Mouse (Mus musculus) heart, postnatal 4 days (tissue): Measurements from ENCODE around the gene Tex52. TPM values are rescaled to one million over a fixed set of nuclear protein-coding genes. Genes with fewer than 3 reads are reported as not detected.
A peak's percentile ranks its signal among the peaks of the same experiment; 100 is the strongest.
"Not testable (repeated sequence)": the region's sequence is repeated elsewhere in the genome, so short reads cannot be mapped to it uniquely, and the experiment has no call there.

Source experiments
- DNase-seq: peaks from one replicate; pipeline ENCODE4 v3.0.0; 2021
- total RNA-seq, 2 experiments: library from RNA; stranded (reverse); gene quantifications; 2 replicates each; pipeline ENCODE4 v1.2.3; 2021

The Tex52 gene
- total RNA-seq, 2 experiments from 2014 or later: not detected

DNA sequence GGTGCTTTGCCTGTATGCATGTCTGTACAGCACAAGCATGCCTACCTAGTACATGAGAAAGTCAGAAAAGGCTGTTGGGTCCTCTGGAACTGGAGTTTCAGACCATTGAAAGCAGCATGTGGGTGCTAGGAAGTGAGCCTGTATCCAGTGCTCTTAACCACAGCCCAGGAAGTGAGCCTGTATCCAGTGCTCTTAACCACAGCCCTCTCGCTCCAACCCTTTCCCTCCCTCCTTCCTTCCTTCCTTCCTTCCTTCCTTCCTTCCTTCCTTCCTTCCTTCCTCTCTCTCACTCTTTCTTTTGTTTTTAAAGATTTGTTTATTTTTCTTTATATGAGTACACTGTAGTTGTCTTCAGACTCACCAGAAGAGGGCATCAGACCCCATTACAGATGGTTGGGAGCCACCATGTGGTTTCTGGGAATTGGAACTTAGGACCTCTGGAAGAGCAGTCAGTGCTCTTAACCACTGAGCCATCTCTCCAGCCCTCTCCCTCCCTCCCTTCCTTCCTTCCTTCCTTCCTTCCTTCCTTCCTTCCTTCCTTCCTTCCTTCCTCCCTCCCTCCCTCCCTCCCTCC lies 5.4 kb downstream of the Tex52 start:
- not testable (repeated sequence) for DNase-seq

- no peak for DNase-seq
Measured at GRCm38 (mm10) chr6:128381254-128381653, 6.0 kb downstream of the Tex52 start.

- DNase-seq: no peak
Measured at GRCm38 (mm10) chr6:128383752-128384151, 8.5 kb downstream of the Tex52 start.

DNA sequence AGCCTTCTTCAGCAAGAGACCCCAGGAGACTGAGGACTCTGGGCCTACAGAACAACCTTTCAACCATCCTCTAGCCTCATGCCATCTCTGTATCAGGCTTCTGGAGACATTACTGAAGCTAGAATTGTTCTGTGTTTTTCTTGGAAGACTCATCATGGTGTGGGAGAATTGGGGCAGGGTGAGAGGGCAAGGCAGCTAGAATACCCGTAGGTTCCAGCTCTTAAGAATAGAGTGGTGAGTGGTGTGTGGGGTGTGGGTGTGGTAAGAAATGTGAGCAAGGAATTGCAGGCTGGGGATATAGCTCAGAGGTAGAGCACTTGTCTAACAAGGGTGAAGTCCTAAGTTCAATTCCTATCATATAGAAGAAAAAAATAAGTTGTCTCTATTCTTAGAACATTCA lies 9.8 kb downstream of the Tex52 start:
- DNase-seq: no peak

- no peak for DNase-seq
Measured at GRCm38 (mm10) chr6:128389185-128389584, 13.9 kb downstream of the Tex52 start.

GRCm38 (mm10) chr6:128390683-128391082 lies 15.4 kb downstream of the Tex52 start:
- no peak for DNase-seq

GRCm38 (mm10) chr6:128397574-128398261 lies 22.5 kb downstream of the Tex52 start:
- no peak for DNase-seq

DNA sequence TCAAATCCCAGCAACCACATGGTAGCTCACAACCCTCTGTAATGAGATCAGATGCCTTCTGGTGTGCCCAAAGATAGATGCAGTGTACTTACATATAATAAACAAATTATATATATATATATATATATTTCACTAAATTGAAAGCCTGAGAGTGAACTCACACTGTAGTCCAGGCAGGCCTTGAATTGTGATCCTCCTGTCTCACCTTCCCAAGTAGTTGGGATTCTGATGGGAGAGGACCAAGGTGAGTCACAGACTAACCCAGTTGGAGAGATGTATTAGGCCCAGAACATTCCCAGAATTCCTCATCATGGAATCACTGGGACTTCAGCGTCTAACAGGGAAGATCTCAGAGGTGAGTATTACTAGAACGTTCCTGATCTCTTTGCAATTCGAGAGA lies 23.7 kb downstream of the Tex52 start, which contains the start of gene Nrip2:
Gene Nrip2, plus strand, starts transcription at position 301 of the 400 bp plus-strand sequence.
- no peak for DNase-seq

DNA sequence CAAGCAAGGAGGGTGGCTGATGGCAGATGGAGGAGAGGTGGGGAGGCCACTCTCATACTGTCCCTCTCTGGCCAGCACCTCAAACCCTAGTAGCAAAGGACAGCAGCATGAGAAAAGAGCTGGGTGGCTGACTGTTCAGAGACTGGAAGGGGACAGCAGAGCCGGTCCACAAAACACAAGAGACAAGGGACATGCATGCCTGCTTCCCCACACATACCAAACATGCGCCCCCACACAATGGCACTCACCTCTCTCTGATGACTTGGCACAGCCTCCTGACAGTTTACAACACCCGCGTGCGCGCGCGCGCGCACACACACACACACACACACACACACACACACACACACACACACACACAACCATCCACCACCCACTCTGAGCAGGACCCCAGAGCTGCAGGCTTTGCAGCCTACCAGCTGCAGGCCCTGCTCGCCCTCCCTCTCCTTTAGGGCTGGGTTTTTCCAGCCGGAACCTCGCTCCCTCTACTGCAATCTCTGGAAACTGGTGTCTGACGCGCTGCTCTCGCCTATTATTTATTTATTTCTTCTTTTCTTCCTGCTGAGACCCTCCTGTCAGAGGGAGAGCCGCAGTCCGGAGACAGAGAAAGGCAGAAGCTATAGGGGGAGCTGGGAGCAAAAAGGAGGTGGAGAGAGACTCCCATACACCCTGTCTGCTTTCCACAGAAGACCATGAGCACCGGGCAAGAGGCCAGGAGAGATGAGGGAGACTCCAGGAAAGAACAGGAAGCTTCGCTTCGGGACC lies 24.3 kb downstream of the Tex52 start:
- peak; percentile 53 for DNase-seq

GRCm38 (mm10) chr6:128404708-128405107 lies 29.5 kb downstream of the Tex52 start:
- peak; percentile 25 for DNase-seq

- DNase-seq: no peak
Measured at GRCm38 (mm10) chr6:128408544-128409125, 33.4 kb downstream of the Tex52 start.

- DNase-seq: no peak
Measured at GRCm38 (mm10) chr6:128410305-128410704, 35.0 kb downstream of the Tex52 start.

DNA sequence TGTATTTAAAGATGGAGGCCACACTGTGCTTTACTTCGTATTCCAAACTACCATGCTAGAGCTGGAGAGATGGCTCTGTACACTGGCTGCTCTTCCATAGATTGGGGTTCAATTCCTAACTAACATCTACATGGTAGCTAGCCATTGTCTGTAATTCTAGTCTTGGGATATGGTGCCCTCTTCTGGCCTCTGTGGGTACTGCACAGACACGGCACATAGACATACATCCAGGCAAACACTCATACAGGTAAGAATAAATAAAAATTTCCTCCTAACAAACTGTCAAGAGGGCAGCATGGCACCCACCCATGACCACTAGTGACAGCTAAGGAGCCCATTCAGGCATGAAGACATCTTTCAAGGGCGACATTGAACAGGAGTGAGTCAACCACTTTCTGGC lies 35.9 kb downstream of the Tex52 start:
- DNase-seq: peak; percentile 82

- DNase-seq: no peak
Measured at GRCm38 (mm10) chr6:128416169-128416568, 40.9 kb downstream of the Tex52 start.

GRCm38 (mm10) chr6:128418076-128418475 lies 42.8 kb downstream of the Tex52 start:
- no peak for DNase-seq

GRCm38 (mm10) chr6:128421036-128421435 lies 45.8 kb downstream of the Tex52 start:
- DNase-seq: no peak

DNA sequence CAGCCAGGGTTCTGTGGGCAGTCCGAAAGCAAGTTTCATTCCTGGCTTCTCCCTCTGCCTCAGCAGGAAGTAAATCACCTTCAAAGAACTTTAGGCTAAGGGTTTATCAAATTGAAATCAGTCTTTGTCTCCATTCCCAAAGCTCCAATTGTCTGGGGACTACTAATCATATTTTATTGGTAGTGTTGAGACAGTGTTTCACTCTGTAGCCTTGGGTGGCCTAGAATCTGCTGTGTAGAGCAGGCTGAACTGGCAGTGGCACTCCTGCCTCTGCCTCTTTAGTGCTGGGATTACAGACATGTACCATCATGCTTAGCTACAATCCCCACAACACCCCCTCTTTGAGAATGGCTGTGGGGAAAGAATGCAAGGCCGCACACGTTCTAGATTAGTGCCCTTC lies 46.2 kb downstream of the Tex52 start:
- no peak for DNase-seq

DNA sequence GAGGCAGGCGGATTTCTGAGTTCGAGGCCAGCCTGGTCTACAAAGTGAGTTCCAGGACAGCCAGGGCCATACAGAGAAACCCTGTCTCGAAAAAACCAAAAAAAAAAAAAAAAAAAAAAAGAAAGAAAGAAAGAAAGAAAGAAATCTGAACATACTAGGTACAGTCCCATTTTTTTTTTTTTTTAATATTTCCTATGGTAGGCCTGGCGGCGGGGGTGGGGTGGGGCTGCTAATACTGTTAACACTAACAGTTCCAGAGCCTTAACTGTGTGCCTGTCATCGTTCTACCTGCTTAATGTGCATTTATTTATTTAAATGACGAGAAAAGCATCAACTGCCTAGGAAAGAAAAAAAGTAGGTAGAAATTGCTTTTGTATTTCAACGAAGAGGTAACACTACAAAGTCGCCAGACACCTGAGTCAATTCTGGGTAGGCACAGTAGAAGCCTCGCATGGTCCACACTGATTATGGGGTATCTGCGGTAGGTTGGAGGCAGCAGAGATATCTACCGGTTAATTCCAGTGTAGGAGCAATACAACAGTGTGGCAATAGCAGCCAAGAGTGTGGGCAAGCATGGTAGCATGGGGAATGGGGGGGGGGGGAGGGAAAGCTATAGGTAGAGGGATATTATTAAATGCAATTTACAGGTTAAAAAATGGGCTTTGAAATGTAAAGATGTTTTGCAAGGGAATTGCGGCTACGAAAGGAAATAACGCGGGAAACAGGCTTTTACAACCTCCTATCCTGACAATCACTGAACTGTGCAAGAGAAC lies 48.4 kb downstream of the Tex52 start:
- no peak for DNase-seq

- DNase-seq: peak; percentile 96
Measured at GRCm38 (mm10) chr6:128424269-128425019, 49.2 kb downstream of the Tex52 start, which contains the start of gene Itfg2. Itfg2 (minus strand) TSS chr6:128424931.

- no peak for DNase-seq
Measured at GRCm38 (mm10) chr6:128425046-128425445, 49.8 kb downstream of the Tex52 start.

- no peak for DNase-seq
Measured at GRCm38 (mm10) chr6:128427571-128427970, 52.3 kb downstream of the Tex52 start.

GRCm38 (mm10) chr6:128429300-128429699 lies 54.0 kb downstream of the Tex52 start:
- no peak for DNase-seq
